Mouse (Mus musculus): ENCODE results near the gene Olfr1328.
A peak's percentile ranks its signal among the peaks of the same experiment; 100 is the strongest.
"Not testable (repeated sequence)": the region's sequence is repeated elsewhere in the genome, so short reads cannot be mapped to it uniquely, and the experiment has no call there.

Olfr1328 gene

DNA sequence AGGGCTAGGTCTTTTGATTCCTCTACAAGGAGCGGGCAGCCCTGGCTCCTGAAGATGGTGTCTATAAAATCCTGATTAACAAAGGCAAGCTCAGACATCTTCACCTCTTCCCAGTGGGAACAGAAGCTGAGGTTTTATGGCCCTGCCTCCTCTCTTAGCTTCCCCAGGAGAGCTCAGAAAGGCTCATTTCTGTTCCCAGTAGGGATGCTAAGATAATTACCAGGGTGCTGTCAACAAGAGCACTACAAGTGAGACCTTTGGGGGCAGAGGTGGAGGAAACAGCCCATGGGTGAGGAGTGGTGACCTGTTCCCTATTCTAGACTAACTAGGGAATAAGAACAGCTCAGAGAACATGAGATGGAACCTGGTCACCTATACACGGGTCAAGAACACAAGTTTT lies at the start of gene Olfr1328:
Gene Olfr1328, minus strand, starts transcription at position 101 of the 400 bp plus-strand sequence.
- DNase-seq (ENCODE audit: low spot score in 2 of 2): no peak

DNA sequence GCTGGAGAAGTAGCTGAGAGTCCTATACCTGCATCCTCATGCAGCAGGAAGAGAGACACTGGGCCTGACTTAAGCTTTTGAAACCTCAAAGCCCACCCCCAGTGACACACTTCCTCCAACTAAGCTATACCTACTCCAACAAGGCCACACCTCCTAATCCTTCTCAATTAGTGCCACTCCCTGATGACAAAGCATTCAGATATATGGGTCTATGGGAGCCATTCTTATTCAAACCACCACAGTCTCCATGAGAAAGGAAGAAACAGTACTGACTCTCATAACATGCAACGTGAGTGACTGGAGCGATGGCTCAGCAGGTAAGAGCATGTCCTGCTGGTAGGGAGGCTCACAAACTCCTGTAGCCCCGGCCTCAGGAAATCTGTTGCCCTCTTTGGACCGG lies 46.9 kb upstream of the Olfr1328 start:
- DNase-seq (ENCODE audit: low spot score in 2 of 2): no peak

DNA sequence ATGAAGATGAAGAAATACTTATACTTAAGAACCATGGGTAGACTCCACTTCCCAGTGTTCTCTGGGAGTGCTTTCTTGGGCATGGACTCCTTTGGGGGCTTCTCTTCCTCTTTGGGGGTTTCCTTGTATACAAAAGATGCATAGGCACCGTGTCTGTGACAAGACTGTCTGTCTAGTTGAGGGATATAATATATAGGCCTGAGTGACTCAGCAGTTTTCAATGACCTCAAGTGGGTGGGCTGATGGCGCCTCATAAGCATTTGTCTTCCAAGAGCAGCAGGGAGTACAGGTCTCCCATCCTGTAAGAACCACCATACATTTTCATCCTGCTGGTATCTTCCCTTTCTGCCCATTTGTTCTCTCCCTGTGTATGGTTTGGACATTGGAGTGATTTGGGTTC lies 34.9 kb upstream of the Olfr1328 start:
- no peak for DNase-seq (ENCODE audit: low spot score in 2 of 2)

DNA sequence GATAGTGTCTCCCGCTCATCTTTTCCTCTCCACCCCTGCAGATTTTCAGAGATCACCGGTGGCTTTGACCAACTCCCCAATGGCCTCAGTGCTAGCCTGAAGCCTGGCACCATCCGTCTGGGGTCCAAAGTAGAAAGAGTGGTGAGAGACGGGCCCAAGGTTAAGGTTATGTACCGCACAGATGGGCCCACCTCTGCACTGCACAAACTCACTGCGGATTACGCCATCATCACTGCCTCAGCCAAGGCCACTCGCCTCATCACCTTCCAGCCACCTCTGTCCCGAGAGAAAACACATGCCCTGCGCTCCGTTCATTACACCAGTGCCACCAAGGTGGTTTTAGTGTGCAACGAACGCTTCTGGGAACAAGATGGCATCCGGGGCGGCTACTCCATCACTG lies 29.3 kb upstream of the Olfr1328 start:
- DNase-seq (ENCODE audit: low spot score in 2 of 2): no peak

DNA sequence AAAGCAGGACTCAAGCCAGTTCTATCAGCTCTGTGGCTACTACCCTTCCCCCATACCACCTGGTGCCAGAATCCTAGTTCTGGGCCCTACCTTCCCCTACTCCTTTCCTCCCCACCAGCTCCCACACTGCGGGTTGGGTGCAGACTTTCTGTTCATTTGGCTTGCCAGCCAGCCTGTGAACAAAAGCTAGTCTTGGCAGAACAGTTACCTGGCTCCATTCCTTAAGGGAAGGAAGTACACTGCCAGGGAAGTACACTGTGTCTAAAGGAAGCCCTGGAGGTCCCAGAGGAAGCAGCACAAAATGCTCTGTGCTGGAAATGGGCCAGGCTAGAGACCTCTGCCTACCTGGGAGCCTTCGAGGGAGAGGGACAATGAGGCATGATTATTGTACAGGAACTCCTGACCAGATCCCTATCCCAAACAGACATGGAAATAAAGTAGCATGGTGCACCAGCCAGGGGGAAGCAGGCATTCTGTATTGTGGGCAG lies 22.8 kb upstream of the Olfr1328 start, which contains the start of gene Lao1:
Gene Lao1, plus strand, starts transcription at position 438 of the 488 bp plus-strand sequence.
- DNase-seq (ENCODE audit: low spot score in 2 of 2): peak; percentile 26 to 68

DNA sequence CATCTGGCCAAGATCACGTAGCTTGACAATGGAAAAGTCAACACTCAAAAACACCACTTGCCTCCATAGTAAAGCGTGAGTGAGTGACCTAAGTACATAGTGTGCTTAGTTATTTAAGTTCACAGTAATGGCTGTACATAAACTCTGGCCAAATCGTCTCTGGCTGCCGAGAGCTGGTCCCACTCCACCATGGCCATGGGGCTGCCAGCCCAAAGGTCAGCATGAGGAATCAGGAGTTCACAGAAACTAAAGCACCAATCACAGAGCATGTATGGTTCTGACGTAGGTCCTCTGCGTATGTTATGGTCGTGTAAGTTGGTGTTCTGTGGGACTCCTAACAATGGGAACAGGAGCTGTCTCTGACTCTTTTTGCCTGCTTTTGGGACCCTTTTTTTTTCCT lies 20.4 kb upstream of the Olfr1328 start:
- DNase-seq (ENCODE audit: low spot score in 2 of 2): no peak

DNA sequence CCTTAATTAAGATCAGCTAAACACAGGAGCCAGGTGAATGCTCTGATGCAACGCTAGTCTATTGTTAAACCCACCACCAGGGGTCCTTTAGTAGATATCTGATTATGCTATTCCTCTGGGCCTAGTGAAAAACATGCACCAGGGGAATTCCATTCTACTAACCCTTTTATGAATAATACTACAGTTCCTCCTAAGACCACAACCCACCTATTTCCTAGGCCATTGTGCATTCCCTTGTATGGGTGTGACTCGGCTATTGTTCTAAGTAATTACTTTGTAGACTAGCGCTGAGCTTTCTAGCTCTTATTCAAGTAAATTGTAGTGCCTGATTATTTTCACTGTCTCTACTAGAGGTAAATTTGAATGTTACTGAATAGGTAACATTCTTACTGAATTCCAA lies 7.1 kb downstream of the Olfr1328 start:
- not testable (repeated sequence) for DNase-seq (ENCODE audit: low spot score in 2 of 2)

DNA sequence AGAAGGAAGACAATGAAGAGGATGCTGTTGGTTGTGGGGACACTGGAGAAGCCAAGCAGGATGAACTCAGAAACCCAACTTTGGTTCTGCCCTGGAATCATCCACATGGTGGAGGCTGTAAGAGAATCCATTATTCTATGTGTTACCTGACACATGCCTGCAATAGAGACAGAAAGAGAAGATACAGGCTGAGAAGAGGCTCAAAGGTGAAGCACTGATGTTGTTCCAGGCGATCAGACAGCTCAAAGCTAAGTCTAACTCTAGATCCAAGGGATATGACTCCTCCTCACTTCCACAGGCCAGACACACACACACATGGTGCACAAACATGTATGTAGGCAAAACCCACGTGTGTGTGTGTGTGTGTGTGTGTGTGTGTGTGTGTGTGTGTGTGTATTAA lies 21.0 kb downstream of the Olfr1328 start, which contains the start of gene Olfr1329:
Gene Olfr1329, minus strand, starts transcription at position 101 of the 400 bp plus-strand sequence.
- DNase-seq (ENCODE audit: low spot score in 2 of 2): not testable (repeated sequence)

DNA sequence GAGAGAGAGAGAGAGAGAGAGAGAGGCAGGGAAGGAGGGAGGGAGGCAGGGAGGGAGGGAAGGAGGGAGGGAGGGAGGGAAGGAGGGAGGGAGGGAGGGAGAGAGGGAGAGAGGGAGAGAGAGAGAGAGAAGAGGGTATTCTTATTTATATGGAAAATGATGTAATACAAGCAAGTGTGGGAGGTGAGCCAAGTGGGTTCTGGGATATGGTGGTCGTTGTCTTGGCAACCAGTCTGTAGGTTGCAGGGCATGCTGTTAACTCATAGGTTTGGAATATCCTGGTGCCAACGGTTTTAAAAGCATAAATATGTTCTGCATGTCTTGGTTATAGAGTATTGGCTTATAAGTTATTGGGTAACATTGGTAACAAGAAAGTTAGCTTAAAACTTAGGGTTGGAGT lies 36.4 kb downstream of the Olfr1328 start:
- DNase-seq (ENCODE audit: low spot score in 2 of 2): no peak

DNA sequence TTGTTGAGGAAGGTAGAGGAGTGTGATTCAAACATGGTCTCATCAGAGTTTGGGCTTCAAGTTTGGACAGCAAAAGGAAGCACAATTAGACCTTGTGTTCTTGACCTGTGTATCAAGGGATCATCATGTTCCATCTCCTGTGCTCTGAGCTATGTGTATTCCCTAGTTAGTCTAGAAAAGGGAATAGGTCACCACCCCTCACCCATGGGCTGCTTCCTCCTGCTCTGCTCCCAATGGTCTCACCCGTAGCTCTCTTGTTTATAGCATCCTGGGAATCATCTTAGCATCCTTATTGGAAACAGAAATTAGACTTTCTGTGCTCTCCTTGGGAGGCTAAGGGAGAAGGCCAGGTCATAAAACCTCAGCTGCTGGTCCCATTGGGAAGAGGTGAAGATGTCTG lies 50.1 kb downstream of the Olfr1328 start, which contains the start of gene Olfr1330:
Gene Olfr1330, plus strand, starts transcription at position 301 of the 400 bp plus-strand sequence.
- DNase-seq (ENCODE audit: low spot score in 2 of 2): no peak
